Mouse (Mus musculus) skeletal muscle tissue, adult 2 months (tissue): ENCODE results near the gene Tlk2.

Experiments
- DNase-seq: peaks from one replicate; pipeline ENCODE4 v3.0.0-alpha.2; 2012; ENCODE audit warnings: low read depth, low spot score

The Tlk2 gene

DNA sequence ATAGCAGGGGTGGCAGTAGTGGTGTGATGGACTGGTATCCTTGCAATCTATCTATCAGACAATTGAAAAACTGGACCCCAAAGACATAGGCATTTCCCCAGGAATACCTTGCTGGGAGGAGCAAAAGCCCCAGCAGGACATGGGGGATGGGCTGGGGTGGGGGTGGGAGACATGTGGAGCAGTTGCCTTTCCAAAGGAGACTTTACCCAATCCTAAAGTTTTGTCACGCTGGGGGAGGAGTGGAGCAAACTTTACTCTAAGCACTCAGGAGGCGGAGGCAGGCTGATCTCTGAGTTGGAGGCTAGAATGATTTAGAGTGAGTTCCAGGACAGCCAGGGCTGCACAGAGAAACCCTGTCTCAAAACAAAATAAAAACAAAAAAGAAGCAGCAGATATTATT, 17.2 kb upstream of the Tlk2 start:
- DNase-seq = no peak

DNA sequence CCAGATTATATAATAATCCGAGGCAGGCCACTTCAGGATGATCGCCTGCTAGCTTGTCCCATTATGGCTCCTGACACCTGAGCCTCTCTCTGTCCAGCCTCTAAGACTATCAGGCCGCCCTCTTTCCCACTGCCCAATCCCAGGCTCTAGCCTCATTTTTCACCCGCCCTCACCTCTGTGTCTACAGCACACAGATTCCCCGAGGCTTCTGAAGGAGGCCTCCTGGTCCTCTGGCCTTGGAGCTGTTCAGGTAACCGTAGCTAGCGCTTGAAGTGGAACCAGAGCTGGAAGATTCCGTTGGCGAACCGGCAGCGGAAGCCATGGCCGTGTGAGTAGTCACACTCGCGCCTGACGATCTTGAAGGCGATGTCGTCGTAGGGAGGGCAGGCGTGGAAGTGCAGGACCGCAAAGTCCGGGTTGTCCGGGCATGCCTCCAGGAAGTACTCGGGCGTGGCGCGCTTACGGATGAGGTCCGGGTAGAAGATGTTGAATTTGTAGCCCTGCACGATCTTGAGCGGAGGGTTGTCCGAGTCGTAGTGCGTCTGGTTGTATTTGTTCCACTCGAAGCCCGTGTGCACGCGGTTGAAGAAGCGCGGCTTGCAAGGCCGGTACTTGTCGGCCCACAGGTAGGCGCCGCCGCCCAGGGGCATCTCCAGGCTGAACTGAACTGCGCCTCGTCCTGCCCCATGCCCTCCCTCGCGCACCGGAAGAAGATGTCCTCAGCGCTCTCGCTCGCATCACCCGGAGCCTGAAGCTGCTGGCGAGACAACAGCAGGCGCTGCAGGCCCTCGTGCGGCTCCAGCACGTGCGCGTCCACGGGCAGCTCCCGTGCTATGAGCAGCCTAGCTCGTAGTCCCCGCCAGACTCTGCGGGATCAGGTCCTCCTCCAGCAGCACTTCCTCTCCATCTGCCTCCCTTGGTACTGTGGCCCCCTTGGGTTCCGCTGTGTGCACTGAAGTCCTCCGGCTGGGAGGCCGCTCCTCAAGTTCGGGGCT, 13.8 kb upstream of the Tlk2 start:
- DNase-seq = no peak

DNA sequence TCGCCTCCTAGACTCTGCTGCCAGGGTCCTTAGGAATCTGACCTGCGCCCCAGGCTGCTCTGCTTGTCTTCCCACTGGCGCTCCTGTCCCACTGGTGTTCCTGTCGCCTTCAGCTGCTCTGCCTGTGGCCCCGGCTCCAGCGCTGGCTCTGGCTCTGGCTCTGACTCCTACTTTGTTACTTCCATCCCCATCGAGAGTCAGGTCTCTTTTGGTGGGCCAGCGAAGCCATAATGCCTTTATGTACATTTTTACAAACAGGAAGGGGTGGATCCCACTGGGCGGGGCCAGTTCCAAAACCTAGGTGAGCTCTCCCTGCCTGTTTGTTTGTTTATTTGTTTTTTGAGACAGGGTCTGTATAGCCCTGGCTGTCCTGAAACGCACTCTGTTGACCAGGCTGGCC, 11.8 kb upstream of the Tlk2 start:
- no peak for DNase-seq

DNA sequence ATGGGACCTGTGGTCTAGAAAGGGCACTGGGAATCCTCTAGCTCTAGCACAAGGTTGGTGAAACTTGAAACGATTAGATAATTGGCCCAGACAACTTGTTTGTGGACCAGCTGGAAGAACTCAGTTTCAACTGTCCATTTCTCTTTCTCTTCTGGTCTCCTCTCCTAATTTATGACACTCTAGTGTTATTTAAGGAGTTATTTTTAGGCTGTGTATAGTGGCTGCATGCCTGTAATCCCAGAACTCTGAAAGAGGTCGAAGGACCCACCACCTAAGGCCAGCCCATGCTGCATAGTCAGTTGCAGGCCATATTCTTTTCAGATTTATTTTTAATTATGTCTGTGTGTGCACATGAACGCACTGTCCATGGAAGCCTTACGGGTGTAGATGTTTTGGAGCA, 916 bp downstream of the Tlk2 start:
- peak; percentile 52 for DNase-seq

GRCm38 (mm10) chr11:105180471-105181091, 2.0 kb downstream of the Tlk2 start:
- DNase-seq = no peak

- DNase-seq = peak; percentile 94
Observed at GRCm38 (mm10) chr11:105181126-105181637, 2.6 kb downstream of the Tlk2 start.

GRCm38 (mm10) chr11:105181689-105182460, 3.3 kb downstream of the Tlk2 start:
- DNase-seq = no peak

DNA sequence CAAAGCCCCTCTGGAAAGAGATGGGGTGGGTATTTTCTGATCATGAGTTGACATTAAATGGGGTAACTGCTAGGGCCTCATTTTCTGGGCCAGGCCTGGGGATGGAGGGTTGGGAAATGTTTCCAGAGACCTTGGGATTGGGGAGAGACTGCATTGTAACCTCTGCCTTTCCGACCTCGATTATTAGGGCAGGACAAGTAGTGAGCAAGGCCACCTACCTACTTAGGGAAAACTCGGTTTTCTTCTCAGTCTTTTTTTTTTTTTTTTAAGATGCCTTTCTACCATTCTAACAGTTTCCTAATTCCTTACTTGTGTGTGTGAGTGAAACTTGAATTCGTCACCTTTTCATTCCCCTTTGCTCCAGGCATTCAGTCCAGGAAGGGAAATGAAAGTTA, 3.9 kb downstream of the Tlk2 start:
- DNase-seq = no peak

- DNase-seq = no peak
Observed at GRCm38 (mm10) chr11:105184678-105185077, 6.1 kb downstream of the Tlk2 start.

- DNase-seq = no peak
Observed at GRCm38 (mm10) chr11:105192186-105192585, 13.6 kb downstream of the Tlk2 start.

GRCm38 (mm10) chr11:105196893-105197662, 18.5 kb downstream of the Tlk2 start:
- DNase-seq = no peak

- no peak for DNase-seq
Observed at GRCm38 (mm10) chr11:105202403-105202802, 23.8 kb downstream of the Tlk2 start.

DNA sequence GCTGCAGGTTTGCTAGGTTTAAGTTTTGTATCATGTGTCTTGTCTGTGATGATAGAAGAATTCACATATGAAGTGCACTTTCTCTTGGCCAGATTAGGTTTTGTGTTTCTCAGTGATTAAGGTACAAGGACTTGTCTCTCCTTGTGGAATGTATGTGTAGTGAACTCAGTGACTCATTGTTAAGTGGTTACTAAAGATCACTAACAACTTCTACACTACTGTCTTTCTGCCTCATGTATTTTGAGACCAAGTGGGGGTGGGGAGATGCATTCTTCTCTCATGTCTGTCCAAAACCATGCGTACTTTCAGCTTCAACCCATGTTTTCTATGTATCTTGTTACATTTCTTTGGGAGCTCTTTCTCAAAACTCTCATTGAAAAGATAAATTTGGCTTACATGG, 31.4 kb downstream of the Tlk2 start:
- DNase-seq = no peak

GRCm38 (mm10) chr11:105214257-105214656, 35.6 kb downstream of the Tlk2 start:
- DNase-seq = no peak

DNA sequence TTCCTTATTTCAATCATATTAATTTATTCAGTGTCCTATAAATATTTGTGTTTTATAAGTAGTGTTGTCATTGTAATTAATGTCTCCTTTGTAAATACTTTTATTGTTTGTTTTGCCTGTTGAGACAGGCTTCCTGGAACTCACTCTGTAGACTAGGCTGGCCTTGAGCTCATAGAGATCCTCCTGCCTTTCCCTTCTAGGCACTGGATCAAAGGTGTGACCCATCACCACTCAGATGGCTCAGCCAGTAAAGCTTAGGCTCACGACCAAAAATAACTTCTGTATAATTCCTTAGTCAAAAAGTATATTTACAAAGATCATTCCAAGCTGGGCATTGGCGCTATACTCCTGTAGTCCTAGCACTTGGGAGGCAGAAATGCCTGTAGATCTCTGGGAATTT, 39.2 kb downstream of the Tlk2 start:
- no peak for DNase-seq

DNA sequence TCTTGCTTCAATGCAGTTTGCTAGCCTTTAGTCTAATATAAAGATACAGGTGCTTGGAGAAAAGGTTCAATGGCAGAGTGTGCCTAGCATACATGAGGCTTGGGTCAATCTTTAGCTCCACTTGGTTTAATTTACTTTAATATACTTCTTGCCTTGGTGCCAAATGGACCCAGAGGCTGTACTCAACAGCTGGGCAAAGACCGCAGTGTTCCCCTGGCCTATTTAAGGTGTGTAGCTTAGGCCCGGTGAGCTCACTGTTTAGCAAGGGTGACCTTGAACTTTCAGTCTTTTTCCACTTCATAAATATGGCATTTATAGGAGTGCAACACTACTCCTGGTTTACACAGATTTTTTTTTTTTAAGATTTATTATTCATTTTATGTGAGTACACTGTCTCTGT, 55.9 kb downstream of the Tlk2 start:
- DNase-seq = no peak

DNA sequence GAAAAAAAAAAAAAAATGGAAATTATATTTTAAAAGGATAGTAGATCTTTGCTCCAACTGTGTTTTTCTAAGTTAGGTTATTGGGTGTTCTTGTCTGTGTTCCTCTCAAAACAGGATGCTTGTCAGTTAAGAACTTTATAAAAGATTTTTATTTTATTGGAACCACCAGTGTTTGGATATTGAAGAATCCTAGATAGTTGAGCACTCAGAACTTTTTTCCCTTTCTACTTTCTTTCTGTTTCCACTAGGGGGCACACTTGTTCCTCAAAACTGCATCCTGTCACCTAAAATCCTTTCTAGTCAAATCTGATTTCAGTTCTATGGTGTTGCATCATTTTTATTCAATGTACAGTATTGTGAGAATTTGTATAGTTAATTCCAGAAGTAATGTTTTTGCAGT, 62.4 kb downstream of the Tlk2 start:
- DNase-seq = no peak

- no peak for DNase-seq
Observed at GRCm38 (mm10) chr11:105246369-105246768, 67.8 kb downstream of the Tlk2 start.

DNA sequence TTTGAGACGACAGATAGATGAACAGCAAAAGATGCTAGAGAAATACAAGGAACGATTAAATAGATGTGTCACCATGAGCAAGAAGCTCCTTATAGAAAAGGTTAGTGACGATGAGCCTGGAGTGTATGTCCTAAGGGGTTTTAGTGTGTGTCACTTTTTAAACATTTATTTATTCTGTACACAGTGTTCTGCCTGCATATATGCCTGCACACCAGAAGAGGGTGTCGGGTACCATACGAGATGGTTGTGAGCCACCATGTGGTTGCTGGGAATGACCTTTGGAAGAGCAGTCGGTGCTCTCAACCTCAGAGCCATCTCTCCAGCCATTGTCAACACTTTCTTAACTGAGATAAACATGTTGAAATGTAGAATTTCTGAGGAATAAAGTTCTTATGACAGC, 68.2 kb downstream of the Tlk2 start:
- DNase-seq = no peak

DNA sequence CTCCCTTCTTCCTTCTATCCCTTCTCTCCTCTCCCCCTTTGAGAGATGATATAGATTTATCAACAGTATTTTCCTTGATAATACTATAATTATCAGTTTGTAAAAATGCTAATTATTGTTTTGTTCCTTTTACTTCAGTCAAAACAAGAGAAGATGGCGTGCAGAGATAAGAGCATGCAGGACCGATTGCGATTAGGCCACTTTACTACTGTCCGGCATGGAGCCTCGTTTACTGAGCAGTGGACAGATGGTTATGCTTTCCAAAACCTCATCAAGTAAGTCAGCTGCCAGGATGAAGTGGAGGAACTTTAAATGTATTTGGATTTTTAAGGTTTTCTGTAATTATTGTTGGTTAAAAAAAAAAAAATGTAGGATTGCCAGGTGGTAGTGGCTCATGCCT, 68.7 kb downstream of the Tlk2 start:
- DNase-seq = no peak

GRCm38 (mm10) chr11:105259733-105260132, 81.1 kb downstream of the Tlk2 start:
- no peak for DNase-seq
